Mouse (Mus musculus) B cell, adult 67 days (primary cell): ENCODE results near the gene Mum1l1. TPM values are rescaled to one million over a fixed set of nuclear protein-coding genes. Genes with fewer than 3 reads are reported as not detected.

Experiments used
- total RNA-seq, 2 experiments: library from RNA; stranded (reverse); gene quantifications; 4 replicates each; pipeline ENCODE4 v1.2.4; 2023

The Mum1l1 gene
- total RNA-seq: not detected

GRCm38 (mm10) chrX:139209829-139210225 is at the start of gene Mum1l1:
Gene Mum1l1, plus strand, starts transcription at chrX:139210042.

GRCm38 (mm10) chrX:139178928-139179327 is 30.9 kb upstream of the Mum1l1 start, which contains the start of gene 4933428M09Rik:
Gene 4933428M09Rik, plus strand, starts transcription at chrX:139179228.

Other genes with a start within 250 kb of the Mum1l1 start
- gene Serpina7, start 124.8 kb upstream of the Mum1l1 start, total RNA-seq: not detected
- gene 4930513O06Rik, start 123.8 kb upstream of the Mum1l1 start, total RNA-seq: not detected
- gene 4933428M09Rik, start 30.8 kb upstream of the Mum1l1 start, total RNA-seq: not detected
- not detected for gene Trap1a, start 123.6 kb downstream of the Mum1l1 start, total RNA-seq